ENCODE assay signal across 10 mouse cellular contexts in genomic region chr10:117846796-117847195, GRCm38 (mm10). TPM values are rescaled to one million over a fixed set of nuclear protein-coding genes. Genes with fewer than 3 reads are reported as not detected.
A peak's percentile ranks its signal among the peaks of the same experiment; 100 is the strongest.
DNase-seq lines count a peak whose midpoint lies in the region; ATAC-seq and TF ChIP-seq lines count a peak whose summit lies in the region.
"Had no signal": no experiment of that assay in that cellular context is flagged by ENCODE, and none has a peak within 500 bp of the region (broad histone marks: within the 10 kb centered on the region; RNA-seq: fewer than 3 reads in every experiment).

No protein-coding gene starts in this region.

- no peaks in the 10 kb centered on the region for H3K27me3 ChIP-seq in heart, embryonic 15.5 days
- H3K27me3 ChIP-seq in embryonic facial prominence, embryonic 15.5 days, result no peaks in the 10 kb centered on the region
- no peaks in the 10 kb centered on the region for H3K27me3 ChIP-seq in intestine, embryonic 14.5 days (replicated peaks; ENCODE audit: control insufficient read depth, insufficient read depth, low read length)
- no peaks in the 10 kb centered on the region for H3K27me3 ChIP-seq in midbrain, postnatal 0 days (ENCODE audit: insufficient read depth, low read length)

- peaks cover 23% of the 10 kb centered on the region for H3K4me1 ChIP-seq in heart, embryonic 15.5 days (replicated peaks)
- peaks cover 14% of the 10 kb centered on the region for H3K4me1 ChIP-seq in embryonic facial prominence, embryonic 15.5 days
- peaks cover 21% of the 10 kb centered on the region; the same call in 1 of the 2 replicates for H3K4me1 ChIP-seq in intestine, embryonic 14.5 days (replicated peaks; ENCODE audit: control insufficient read depth, insufficient read depth, low read length)
- H3K4me1 ChIP-seq in midbrain, postnatal 0 days (ENCODE audit: insufficient read depth, low read length), result peaks cover 4% of the 10 kb centered on the region; the same call in 1 of the 2 replicates

- no peak for ATAC-seq in heart, embryonic 15.5 days (replicated peaks; ENCODE audit: insufficient number of reproducible peaks, insufficient read depth, low FRiP score, low read depth)
- no peak for ATAC-seq in embryonic facial prominence, embryonic 15.5 days (ENCODE audit: insufficient number of reproducible peaks, low FRiP score, low TSS enrichment, low read depth)
- no peak for ATAC-seq in intestine, embryonic 14.5 days (replicated peaks; ENCODE audit: low FRiP score, low TSS enrichment, low read depth)
- no peak for ATAC-seq in midbrain, postnatal 0 days (ENCODE audit: low FRiP score)

- no peak for TF ChIP-seq CTCF in midbrain, postnatal 0 days (IDR thresholded peaks at IDR 0.05)

- H3K36me3 ChIP-seq in heart, embryonic 15.5 days, result no peaks in the 10 kb centered on the region
- H3K36me3 ChIP-seq in embryonic facial prominence, embryonic 15.5 days, result no peaks in the 10 kb centered on the region
- no peaks in the 10 kb centered on the region for H3K36me3 ChIP-seq in intestine, embryonic 14.5 days (ENCODE audit: control insufficient read depth, insufficient read depth, low read length)
- no peaks in the 10 kb centered on the region for H3K36me3 ChIP-seq in midbrain, postnatal 0 days (ENCODE audit: insufficient read depth, low read length)

- no peak overlapping the region; the same call in 1 of the 2 replicates for H3K9ac ChIP-seq in heart, embryonic 15.5 days
- no peak overlapping the region for H3K9ac ChIP-seq in embryonic facial prominence, embryonic 15.5 days
- H3K9ac ChIP-seq in intestine, embryonic 14.5 days (ENCODE audit: low read length), result no peak overlapping the region
- peak overlapping the region; percentile 86; the same call in 1 of the 2 replicates for H3K9ac ChIP-seq in midbrain, postnatal 0 days (replicated peaks; ENCODE audit: low read length, poor library complexity, severe bottlenecking)

- H3K27ac ChIP-seq in heart, embryonic 15.5 days, result peak overlapping the region; percentile 99
- H3K27ac ChIP-seq in embryonic facial prominence, embryonic 15.5 days (replicated peaks), result peak overlapping the region; percentile 99
- H3K27ac ChIP-seq in intestine, embryonic 14.5 days (ENCODE audit: low read depth), result peak overlapping the region; percentile 97
- peak overlapping the region; percentile 98 for H3K27ac ChIP-seq in midbrain, postnatal 0 days (ENCODE audit: low read depth, low read length)

- 62% methylated on average over 9 of the region's 9 CpGs for WGBS in heart, embryonic 15.5 days
- 47% methylated on average over 9 of the region's 9 CpGs for WGBS in embryonic facial prominence, embryonic 15.5 days
- WGBS in intestine, embryonic 14.5 days, result 49% methylated on average over 9 of the region's 9 CpGs
- WGBS in midbrain, postnatal 0 days, result 50% methylated on average over 9 of the region's 9 CpGs

- peak overlapping the region; percentile 97 for H3K4me3 ChIP-seq in heart, embryonic 15.5 days
- H3K4me3 ChIP-seq in embryonic facial prominence, embryonic 15.5 days (replicated peaks), result peak overlapping the region; percentile 90; the same call in 1 of the 2 replicates
- H3K4me3 ChIP-seq in intestine, embryonic 14.5 days (ENCODE audit: low read depth, low read length), result peak overlapping the region; percentile 83; the same call in 1 of the 2 replicates
- peak overlapping the region; percentile 79; the same call in 1 of the 2 replicates for H3K4me3 ChIP-seq in midbrain, postnatal 0 days (ENCODE audit: low read depth, low read length)

- peak overlapping the region; percentile 69 for H3K4me2 ChIP-seq in heart, embryonic 15.5 days
- H3K4me2 ChIP-seq in embryonic facial prominence, embryonic 15.5 days (replicated peaks), result peak overlapping the region; percentile 66
- H3K4me2 ChIP-seq in intestine, embryonic 14.5 days (ENCODE audit: low read length), result peak overlapping the region; percentile 50
- H3K4me2 ChIP-seq in midbrain, postnatal 0 days (ENCODE audit: low read depth, low read length, poor library complexity, severe bottlenecking), result peak overlapping the region; percentile 73

- DNase-seq in heart, postnatal 10 days, result no peak
- no peak for DNase-seq in intestine, embryonic 14.5 days (ENCODE audit: low spot score)
- peak; percentile 22 for DNase-seq in midbrain, postnatal 0 days (ENCODE audit: low spot score)
- no peak for DNase-seq in urinary bladder, postnatal 10 days (ENCODE audit: low spot score)
- no peak for DNase-seq in left cerebral cortex, postnatal 36 days (ENCODE audit: low spot score in 2 of 2)
- no peak for DNase-seq in thymus, postnatal 4 days
- DNase-seq: kidney, adult 9 months had no signal

- no peaks in the 10 kb centered on the region for H3K9me3 ChIP-seq in heart, embryonic 15.5 days (replicated peaks)
- H3K9me3 ChIP-seq in embryonic facial prominence, embryonic 15.5 days (replicated peaks), result no peaks in the 10 kb centered on the region
- H3K9me3 ChIP-seq in intestine, embryonic 14.5 days (ENCODE audit: control insufficient read depth, low read length), result no peaks in the 10 kb centered on the region
- no peaks in the 10 kb centered on the region for H3K9me3 ChIP-seq in midbrain, postnatal 0 days (ENCODE audit: low read length)
- H3K9me3 ChIP-seq: G1E had no signal

- intact Hi-C loops in heart, postnatal 10 days (cut with DNase I), result loop anchor here (2.0 to 5.0 kb wide), 6 partner anchors 58 to 261 kb away; no protein-coding TSS in a partner anchor
- intact Hi-C loops in left cerebral cortex, postnatal 36 days (cut with DNase I), result loop anchor here (5.0 to 10.0 kb wide), 3 partner anchors 61 to 266 kb away; no protein-coding TSS in a partner anchor

RNA-seq across cellular contexts. Expression of gene Rap1b, which starts 1.0 kb away (rescaled TPM):
- polyA plus RNA-seq in heart, embryonic 15.5 days (2015; fragmentation: Nextera tagmentation; extraction: Ambion mirVana), result 112 and 128 TPM in 2 replicates
- 10 to 100 TPM; 89.8 to 96.6 TPM for total RNA-seq in heart, postnatal 10 days (2021)
- polyA plus RNA-seq in embryonic facial prominence, embryonic 15.5 days (2015; fragmentation: Nextera tagmentation; extraction: Ambion mirVana), result 170 and 174 TPM in 2 replicates
- 183 and 184 TPM in 2 replicates for polyA plus RNA-seq in intestine, embryonic 14.5 days (2014; fragmentation: Nextera tagmentation; extraction: Ambion mirVana)
- 66.0 and 78.7 TPM in 2 replicates for total RNA-seq in midbrain, postnatal 0 days (2014; rRNA removed)
- 140 and 145 TPM in 2 replicates for polyA plus RNA-seq in midbrain, postnatal 0 days (2015; fragmentation: Nextera tagmentation; extraction: Ambion mirVana)
- 10 to 100 TPM; 60.2 to 62.8 TPM for total RNA-seq in left cerebral cortex, postnatal 36 days (2021)

RNA-seq across cellular contexts. Expression of gene Nup107, which starts 54.3 kb away (rescaled TPM):
- polyA plus RNA-seq in heart, embryonic 15.5 days (2015; fragmentation: Nextera tagmentation; extraction: Ambion mirVana), result 35.6 and 38.9 TPM in 2 replicates
- 10 to 100 TPM; 14.5 to 14.7 TPM for total RNA-seq in heart, postnatal 10 days (2021)
- polyA plus RNA-seq in embryonic facial prominence, embryonic 15.5 days (2015; fragmentation: Nextera tagmentation; extraction: Ambion mirVana), result 50.7 and 50.8 TPM in 2 replicates
- 60.8 and 65.4 TPM in 2 replicates for polyA plus RNA-seq in intestine, embryonic 14.5 days (2014; fragmentation: Nextera tagmentation; extraction: Ambion mirVana)
- 14.0 and 26.9 TPM in 2 replicates for total RNA-seq in midbrain, postnatal 0 days (2014; rRNA removed)
- polyA plus RNA-seq in midbrain, postnatal 0 days (2015; fragmentation: Nextera tagmentation; extraction: Ambion mirVana), result 16.7 and 17.5 TPM in 2 replicates
- 10 to 100 TPM; 12.8 to 15.5 TPM for total RNA-seq in left cerebral cortex, postnatal 36 days (2021)
